Mouse (Mus musculus) fat pad, adult 2 months (tissue): ENCODE results near the gene Nmu.

Experiments used
- DNase-seq: peaks from one replicate; pipeline ENCODE4 v3.0.0-alpha.2; 2011; ENCODE audit warnings: low read depth, low spot score; ENCODE audit errors: extremely low read depth

The Nmu gene

GRCm38 (mm10) chr5:76321249-76322196, 42.1 kb downstream of the Nmu start:
- DNase-seq: peak; percentile 95

GRCm38 (mm10) chr5:76308206-76308605, 55.4 kb downstream of the Nmu start:
- DNase-seq: no peak

- no peak for DNase-seq
Observed at GRCm38 (mm10) chr5:76306261-76306660, 57.3 kb downstream of the Nmu start.

- DNase-seq: no peak
Observed at GRCm38 (mm10) chr5:76305616-76306015, 58.0 kb downstream of the Nmu start.

GRCm38 (mm10) chr5:76304452-76305341, 58.9 kb downstream of the Nmu start, which contains the start of gene Clock:
Clock (minus strand) TSS chr5:76304792.
- no peak for DNase-seq

- DNase-seq: no peak
Observed at GRCm38 (mm10) chr5:76303745-76304451, 59.7 kb downstream of the Nmu start.

- DNase-seq: no peak
Observed at GRCm38 (mm10) chr5:76303379-76303744, 60.2 kb downstream of the Nmu start.

- no peak for DNase-seq
Observed at GRCm38 (mm10) chr5:76302009-76302408, 61.6 kb downstream of the Nmu start.

GRCm38 (mm10) chr5:76289234-76289691, 74.3 kb downstream of the Nmu start:
- DNase-seq: no peak

- no peak for DNase-seq
Observed at GRCm38 (mm10) chr5:76288256-76288655, 75.3 kb downstream of the Nmu start.

- no peak for DNase-seq
Observed at GRCm38 (mm10) chr5:76287062-76287461, 76.5 kb downstream of the Nmu start.

- DNase-seq: no peak
Observed at GRCm38 (mm10) chr5:76285699-76286098, 77.9 kb downstream of the Nmu start.

GRCm38 (mm10) chr5:76283890-76284289, 79.7 kb downstream of the Nmu start:
- DNase-seq: no peak
